Mouse (Mus musculus): ENCODE measurements around the gene Art5.

GRCm38 (mm10) chr7:102062203-102062602 is 47.1 kb downstream of the Art5 start:
- TF ChIP-seq MAX (IDR thresholded peaks at IDR 0.05; ENCODE audit: low read length) = no peak
- no peak for TF ChIP-seq ETS1 (IDR thresholded peaks at IDR 0.05; ENCODE audit: low read depth, low read length)
- no peak for TF ChIP-seq EP300 (IDR thresholded peaks at IDR 0.05; ENCODE audit: low read depth in 1 of 2, low read length in 2 of 2)
- TF ChIP-seq CTCF (IDR thresholded peaks at IDR 0.05 in 2 of 3, conservative IDR thresholded peaks at IDR 0.05 in 1 of 3; ENCODE audit: control insufficient read depth in 1 of 3, insufficient read depth in 1 of 3, low read depth in 2 of 3, low read length in 3 of 3, poor library complexity in 1 of 3, severe bottlenecking in 1 of 3) = no peak
- no peak for TF ChIP-seq POLR2A (IDR thresholded peaks at IDR 0.05; ENCODE audit: control insufficient read depth in 1 of 2, insufficient read depth in 1 of 2, low read depth in 1 of 2, low read length in 2 of 2, poor library complexity in 1 of 2)
- no peak for TF ChIP-seq USF1 (IDR thresholded peaks at IDR 0.05; ENCODE audit: low read depth, low read length)
- no peak for TF ChIP-seq MAFK (IDR thresholded peaks at IDR 0.05; ENCODE audit: borderline replicate concordance, low read depth, low read length)
- no peak for TF ChIP-seq UBTF (IDR thresholded peaks at IDR 0.05; ENCODE audit: borderline replicate concordance, insufficient read depth, low read depth, low read length)
- no peak for TF ChIP-seq ZC3H11A (IDR thresholded peaks at IDR 0.05; ENCODE audit: low read depth, low read length)
- TF ChIP-seq MYB (IDR thresholded peaks at IDR 0.05; ENCODE audit: low read depth, low read length) = no peak
- TF ChIP-seq RCOR1 (IDR thresholded peaks at IDR 0.05; ENCODE audit: low read depth, low read length) = no peak
- 0 out of 2 replicates have a peak, but pooled peaks have one; percentile 14 for TF ChIP-seq GATA1 (IDR thresholded peaks at IDR 0.05; ENCODE audit: low read depth, low read length)
- TF ChIP-seq POLR2AphosphoS2 (IDR thresholded peaks at IDR 0.05; ENCODE audit: low read length) = no peak
